Comparison of ENCODE assay signal across 8 mouse cellular contexts in genomic region chr14:7900481-7901049, GRCm38 (mm10). TPM values are rescaled to one million over a fixed set of nuclear protein-coding genes. Genes with fewer than 3 reads are reported as not detected.
DNase-seq lines count a peak whose midpoint lies in the region; ATAC-seq lines count a peak whose summit lies in the region.

No protein-coding gene starts in this region.

- H3K27ac ChIP-seq in midbrain, embryonic 16.5 days (ENCODE audit: low read length), result no peak overlapping the region
- H3K27ac ChIP-seq in midbrain, embryonic 10.5 days (replicated peaks), result no peak overlapping the region
- H3K27ac ChIP-seq in limb, embryonic 13.5 days, result peak overlapping the region; percentile 93

- DNase-seq in midbrain, embryonic 10.5 days (ENCODE audit: low spot score), result no peak
- DNase-seq in heart, adult 9 months (ENCODE audit: low spot score in 2 of 2), result peak; percentile 41 to 59
- peak; percentile 32 for DNase-seq in kidney, adult 9 months
- DNase-seq in skeletal muscle tissue, adult 2 months (ENCODE audit: low read depth, low spot score), result peak; percentile 45
- DNase-seq in cerebellum, adult 11 months, result no peak
- no peak for DNase-seq in thymus, postnatal 4 days

- H3K36me3 ChIP-seq in midbrain, embryonic 16.5 days (ENCODE audit: control insufficient read depth, insufficient read depth, low read length), result peaks cover 29% of the 10 kb centered on the region
- H3K36me3 ChIP-seq in midbrain, embryonic 10.5 days, result peaks cover 60% of the 10 kb centered on the region
- H3K36me3 ChIP-seq in limb, embryonic 13.5 days, result peaks cover 55% of the 10 kb centered on the region

- H3K9ac ChIP-seq in midbrain, embryonic 16.5 days (ENCODE audit: low read depth, low read length), result no peak overlapping the region
- 0 out of 2 replicates have a peak overlapping the region, but pooled peaks have one; percentile 3 for H3K9ac ChIP-seq in limb, embryonic 13.5 days

- 67% methylated on average over 11 of the region's 11 CpGs for WGBS in midbrain, embryonic 16.5 days
- 76% methylated on average over 11 of the region's 11 CpGs for WGBS in midbrain, embryonic 10.5 days
- 19% methylated on average over 11 of the region's 11 CpGs for WGBS in limb, embryonic 13.5 days

- no peaks in the 10 kb centered on the region for H3K27me3 ChIP-seq in midbrain, embryonic 16.5 days (ENCODE audit: control insufficient read depth, insufficient read depth, low read depth, low read length)
- H3K27me3 ChIP-seq in midbrain, embryonic 10.5 days (ENCODE audit: low read depth, poor library complexity, severe bottlenecking), result no peaks in the 10 kb centered on the region
- no peaks in the 10 kb centered on the region for H3K27me3 ChIP-seq in limb, embryonic 13.5 days

- ATAC-seq in midbrain, embryonic 16.5 days, result peak; percentile 49; the same call in 1 of the 2 replicates
- ATAC-seq in limb, embryonic 13.5 days (ENCODE audit: low FRiP score, low read depth), result peak; percentile 84

- no peak overlapping the region for H3K4me3 ChIP-seq in midbrain, embryonic 16.5 days (ENCODE audit: low read depth, low read length)
- no peak overlapping the region for H3K4me3 ChIP-seq in midbrain, embryonic 10.5 days
- H3K4me3 ChIP-seq in limb, embryonic 13.5 days, result 0 out of 2 replicates have a peak overlapping the region, but pooled peaks have one; percentile 3

- no peaks in the 10 kb centered on the region for H3K9me3 ChIP-seq in midbrain, embryonic 16.5 days (replicated peaks; ENCODE audit: control insufficient read depth, low read length, poor library complexity, severe bottlenecking)
- H3K9me3 ChIP-seq in midbrain, embryonic 10.5 days (replicated peaks), result no peaks in the 10 kb centered on the region
- no peaks in the 10 kb centered on the region for H3K9me3 ChIP-seq in limb, embryonic 13.5 days

- 0 out of 2 replicates have a peak, but pooled peaks cover 4% of the 10 kb centered on the region for H3K4me1 ChIP-seq in midbrain, embryonic 16.5 days (ENCODE audit: control insufficient read depth, insufficient read depth, low read length)
- no peaks in the 10 kb centered on the region for H3K4me1 ChIP-seq in midbrain, embryonic 10.5 days
- H3K4me1 ChIP-seq in limb, embryonic 13.5 days, result peaks cover 73% of the 10 kb centered on the region

- H3K4me2 ChIP-seq in midbrain, embryonic 16.5 days (ENCODE audit: low read length), result no peak overlapping the region
- H3K4me2 ChIP-seq in limb, embryonic 13.5 days (replicated peaks), result peak overlapping the region; percentile 42

RNA-seq across cellular contexts. Expression of gene Gm45521, which starts 56.5 kb away (rescaled TPM):
- polyA plus RNA-seq in midbrain, embryonic 16.5 days (2015; fragmentation: Nextera tagmentation; extraction: Ambion mirVana), result 0.48 and 0.99 TPM in 2 replicates
- polyA plus RNA-seq in midbrain, embryonic 10.5 days (2016; fragmentation: Nextera tagmentation; extraction: Ambion mirVana), result 0.37 and 0.48 TPM in 2 replicates
- polyA plus RNA-seq in limb, embryonic 13.5 days (2015; fragmentation: Nextera tagmentation; extraction: Ambion mirVana), result not detected in 2 replicates

Comparison
In these comparisons a context has a peak if more than half of its experiments do, and no peak if none do; other contexts are left out.
1. DNase-seq: peak in heart, adult 9 months (2 of 2), kidney, adult 9 months (single experiment) and skeletal muscle tissue, adult 2 months (single experiment); none in midbrain, embryonic 10.5 days (single experiment), cerebellum, adult 11 months (single experiment) and thymus, postnatal 4 days (single experiment).